Mouse (Mus musculus) forebrain, postnatal 0 days (tissue): ENCODE results near the gene Zmynd8. TPM values are rescaled to one million over a fixed set of nuclear protein-coding genes. Genes with fewer than 3 reads are reported as not detected.

Experiments used
- ATAC-seq: fragments of 200-750 bp; cut with Nextera tagmentation; 2 replicates; pipeline ENCODE4 v1.8.0; 2017; ENCODE audit warnings: mild to moderate bottlenecking, moderate library complexity
- DNase-seq: peaks from one replicate; pipeline ENCODE4 v3.0.0-alpha.2; 2015
- H3K27ac ChIP-seq: fragments of 300-500 bp; sonication (generic); 2 replicates; pipeline ENCODE4 v1.5.1; 2014; ENCODE audit warnings: low read depth, mild to moderate bottlenecking, antibody characterized with exemption, low read length, moderate library complexity, mixed read lengths
- H3K27me3 ChIP-seq: fragments of 300-500 bp; sonication (generic); 2 replicates; pipeline ENCODE4 v1.6.1; 2014; ENCODE audit warnings: mild to moderate bottlenecking, low read length, mixed read lengths; ENCODE audit not compliant: insufficient read depth
- H3K36me3 ChIP-seq: fragments of 300-500 bp; sonication (generic); 2 replicates; pipeline ENCODE4 v1.6.1; 2014; ENCODE audit warnings: mild to moderate bottlenecking, moderate library complexity; ENCODE audit not compliant: insufficient read depth
- H3K4me1 ChIP-seq: fragments of 300-500 bp; sonication (generic); 2 replicates; pipeline ENCODE4 v1.6.1; 2014; ENCODE audit warnings: antibody characterized with exemption; ENCODE audit not compliant: insufficient read depth
- H3K4me2 ChIP-seq: fragments of 300-500 bp; sonication (generic); 2 replicates; pipeline ENCODE4 v1.6.1; 2014; ENCODE audit warnings: low read depth, mild to moderate bottlenecking, moderate library complexity
- H3K4me3 ChIP-seq: fragments of 300-500 bp; sonication (generic); 2 replicates; pipeline ENCODE4 v1.5.1; 2014; ENCODE audit warnings: low read depth, low read length, mixed read lengths
- H3K9ac ChIP-seq: fragments of 300-500 bp; sonication (generic); 2 replicates; pipeline ENCODE4 v1.6.1; 2014; ENCODE audit warnings: mild to moderate bottlenecking
- H3K9me3 ChIP-seq: fragments of 300-500 bp; sonication (generic); 2 replicates; pipeline ENCODE4 v1.6.1; 2016; ENCODE audit warnings: low read length
- CTCF ChIP-seq: sonication (generic); IDR thresholded peaks from 2 replicates; pipeline ENCODE4 v1.5.1; 2016; ENCODE audit warnings: antibody characterized with exemption, control low read depth, low read depth
- WGBS: fragments of 180-500 bp; shearing (Covaris S2); extraction: QIAGEN DNeasy Blood & Tissue Kit; methylation state at CpG from one replicate; pipeline ENCODE4 v1.1.7; 2014; 5-methylcytosine and 5-hydroxymethylcytosine counted together
- polyA plus RNA-seq: library from polyadenylated mRNA; unstranded; fragments of >200 nt; fragmentation: Nextera tagmentation; extraction: Ambion mirVana; gene quantifications from 2 replicates; pipeline ENCODE4 v1.2.1, GENCODE M21; 2015
- total RNA-seq: library from RNA; depleted of rRNA; stranded (reverse); fragments of >200 nt; gene quantifications from 2 replicates; pipeline ENCODE4 v1.2.3, GENCODE M21; 2014

Gene Zmynd8
- total and polyA plus RNA-seq, 2 experiments from 2014 or later: 45.7 to 63.5 TPM

- no peaks in the 10 kb centered on the region; the same call in 1 of the 2 replicates for H3K36me3 ChIP-seq
- H3K9ac ChIP-seq: peak overlapping the region; percentile 53
- WGBS: 5% methylated on average over 22 of the region's 22 CpGs
- peaks cover 31% of the 10 kb centered on the region for H3K4me1 ChIP-seq
- H3K9me3 ChIP-seq: no peaks in the 10 kb centered on the region
- ATAC-seq: peak; percentile 53
- H3K27ac ChIP-seq: peak overlapping the region; percentile 86
- peak overlapping the region; percentile 43 for H3K4me2 ChIP-seq
- TF ChIP-seq CTCF: no peak
- no peak overlapping the region for H3K4me3 ChIP-seq
- no peaks in the 10 kb centered on the region for H3K27me3 ChIP-seq
- DNase-seq: peak; percentile 62
Observed at GRCm38 (mm10) chr2:165857841-165858426, 40.9 kb downstream of the Zmynd8 start.

DNA sequence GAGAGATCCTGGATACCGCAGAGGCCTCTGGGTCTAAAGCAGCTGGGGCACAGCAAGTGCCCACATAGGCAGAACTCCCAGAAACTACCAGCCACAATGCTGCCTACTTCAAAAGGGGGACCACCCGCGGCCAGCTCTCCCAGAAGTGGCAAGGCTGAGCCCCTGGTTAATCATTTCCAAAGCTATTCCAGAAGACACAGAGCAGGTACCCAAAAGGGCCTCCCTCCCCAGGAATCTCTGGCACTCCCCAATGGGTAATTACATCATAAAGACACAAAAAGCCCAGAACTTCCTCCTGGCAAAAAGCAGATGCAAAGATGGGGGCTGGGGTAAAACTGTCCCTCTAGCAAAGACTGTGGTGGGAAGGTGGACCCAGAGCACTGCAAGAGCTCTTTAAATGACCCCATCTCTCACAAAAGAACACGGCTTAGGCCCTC, 41.4 kb downstream of the Zmynd8 start:
- H3K27me3 ChIP-seq: no peaks in the 10 kb centered on the region
- H3K4me2 ChIP-seq: peak overlapping the region; percentile 43
- TF ChIP-seq CTCF: no peak
- peak overlapping the region; percentile 53 for H3K9ac ChIP-seq
- DNase-seq (no peak), ATAC-seq (no peak)
- no peak overlapping the region for H3K4me3 ChIP-seq
- 7% methylated on average over 4 of the region's 4 CpGs for WGBS
- peaks cover 31% of the 10 kb centered on the region for H3K4me1 ChIP-seq
- no peaks in the 10 kb centered on the region for H3K9me3 ChIP-seq
- no peaks in the 10 kb centered on the region; the same call in 1 of the 2 replicates for H3K36me3 ChIP-seq
- H3K27ac ChIP-seq: peak overlapping the region; percentile 86

DNA sequence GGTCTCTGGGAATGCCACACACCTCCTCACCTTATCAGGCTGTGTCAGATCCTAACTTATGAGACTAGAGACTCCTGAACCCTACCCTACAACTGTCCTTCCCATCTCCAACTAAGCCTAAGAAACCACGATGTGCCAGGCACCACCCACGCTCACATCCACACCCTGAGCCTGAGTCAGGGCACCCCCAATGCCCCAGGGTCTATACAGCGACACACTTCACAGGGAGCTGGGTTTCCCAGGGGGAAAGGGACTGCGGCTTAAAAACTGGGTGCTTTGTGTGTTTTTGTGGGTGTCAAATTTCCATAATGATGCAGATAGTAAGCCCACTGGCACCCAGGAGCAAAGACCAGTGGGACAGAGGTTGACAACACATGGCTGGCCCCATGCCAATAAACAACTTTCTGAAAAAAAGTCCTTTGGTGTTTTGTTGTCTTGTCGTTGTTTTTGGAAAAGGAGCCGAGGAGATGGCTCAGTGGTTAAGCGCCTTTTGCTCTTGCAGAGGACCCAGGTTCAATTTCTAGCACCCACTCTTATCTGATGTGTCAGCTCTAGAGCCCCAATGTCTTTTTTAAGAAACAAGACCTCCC, 42.1 kb downstream of the Zmynd8 start:
- Histone ChIP-seq H3K4me1 (peaks cover 31% of the 10 kb centered on the region), H3K9me3 (no peaks in the 10 kb centered on the region), H3K27ac (peak overlapping the region; percentile 86), H3K4me2 (no peak overlapping the region), H3K27me3 (no peaks in the 10 kb centered on the region), H3K4me3 (no peak overlapping the region), H3K9ac (no peak overlapping the region), H3K36me3 (no peaks in the 10 kb centered on the region; the same call in 1 of the 2 replicates)
- WGBS: 71% methylated on average over 7 of the region's 7 CpGs
- no peak for TF ChIP-seq CTCF
- no peak for ATAC-seq
- DNase-seq: no peak

- H3K36me3 ChIP-seq: peaks cover 4% of the 10 kb centered on the region; the same call in 1 of the 2 replicates
- no peaks in the 10 kb centered on the region for H3K9me3 ChIP-seq
- no peaks in the 10 kb centered on the region for H3K27me3 ChIP-seq
- TF ChIP-seq CTCF: no peak
- peak overlapping the region; percentile 48 for H3K27ac ChIP-seq
- ATAC-seq (peak; percentile 60), DNase-seq (peak; percentile 67)
- no peak overlapping the region for H3K4me3 ChIP-seq
- peaks cover 35% of the 10 kb centered on the region for H3K4me1 ChIP-seq
- H3K9ac ChIP-seq: no peak overlapping the region
- 23% methylated on average over 6 of the region's 6 CpGs for WGBS
- H3K4me2 ChIP-seq: no peak overlapping the region
Observed at GRCm38 (mm10) chr2:165855641-165856301, 43.0 kb downstream of the Zmynd8 start.

- Histone ChIP-seq H3K27me3 (no peaks in the 10 kb centered on the region), H3K9ac (no peak overlapping the region), H3K36me3 (peaks cover 4% of the 10 kb centered on the region), H3K9me3 (no peaks in the 10 kb centered on the region), H3K4me1 (peaks cover 35% of the 10 kb centered on the region), H3K4me2 (no peak overlapping the region), H3K4me3 (no peak overlapping the region), H3K27ac (no peak overlapping the region)
- TF ChIP-seq CTCF: no peak
- ATAC-seq: no peak
- 56% methylated on average over 16 of the region's 16 CpGs for WGBS
- no peak for DNase-seq
Observed at GRCm38 (mm10) chr2:165854207-165854968, 44.4 kb downstream of the Zmynd8 start.

DNA sequence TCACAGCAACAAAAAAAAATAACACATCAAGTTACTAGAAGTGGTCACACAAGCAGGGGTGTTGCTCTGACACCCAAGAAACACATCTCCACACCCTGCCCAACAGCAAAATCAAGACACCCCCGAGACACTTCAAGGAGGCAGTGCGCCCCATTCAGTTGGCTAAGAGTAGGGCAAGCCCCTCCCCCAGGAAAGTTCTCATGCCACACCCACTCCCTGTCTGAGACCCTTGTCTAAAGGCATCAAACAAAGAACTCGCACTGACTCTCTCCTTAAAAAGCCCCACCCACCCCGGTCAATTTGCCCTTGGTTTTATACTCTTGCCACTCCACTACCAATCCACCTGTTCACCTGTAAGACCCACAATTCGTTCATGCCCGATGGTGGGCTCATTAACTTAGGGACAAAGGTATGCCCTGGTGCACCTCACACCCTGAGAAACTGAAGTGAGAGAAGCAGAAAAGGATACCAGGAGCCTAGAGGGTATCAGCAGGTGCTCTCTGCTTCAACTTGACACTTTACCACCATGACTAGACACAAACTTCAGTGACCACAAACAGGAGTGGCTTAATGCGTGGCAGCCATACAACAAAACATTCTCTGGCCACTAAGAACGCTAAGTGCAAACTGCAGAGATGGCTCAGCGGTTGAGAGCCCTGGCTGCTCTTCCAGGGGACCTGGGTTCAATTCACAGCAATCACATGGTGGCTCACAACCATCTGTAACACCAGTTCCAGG, 45.8 kb downstream of the Zmynd8 start:
- no peak overlapping the region for H3K9ac ChIP-seq
- no peak for TF ChIP-seq CTCF
- no peak for DNase-seq
- no peak overlapping the region for H3K4me2 ChIP-seq
- no peak for ATAC-seq
- no peaks in the 10 kb centered on the region for H3K27me3 ChIP-seq
- H3K9me3 ChIP-seq: no peaks in the 10 kb centered on the region
- peaks cover 24% of the 10 kb centered on the region for H3K4me1 ChIP-seq
- H3K27ac ChIP-seq: no peak overlapping the region
- H3K36me3 ChIP-seq: peaks cover 4% of the 10 kb centered on the region
- H3K4me3 ChIP-seq: no peak overlapping the region
- WGBS: 86% methylated on average over 9 of the region's 9 CpGs
